Mouse (Mus musculus) heart, postnatal 14 days (tissue): Measurements from ENCODE around the gene Phf19. TPM values are rescaled to one million over a fixed set of nuclear protein-coding genes. Genes with fewer than 3 reads are reported as not detected.

ENCODE experiments used
- total RNA-seq, 2 experiments: library from RNA; stranded (reverse); gene quantifications; 2 replicates each; pipeline ENCODE4 v1.2.3; 2021

The Phf19 gene
- total RNA-seq, 2 experiments from 2014 or later = 1.9 TPM

Other genes with a start within 250 kb of the Phf19 start
- 10 to 100 TPM; 43.8 to 45.4 TPM for gene Gapvd1, start 158.8 kb downstream of the Phf19 start, total RNA-seq
- 100 to 1,000 TPM; 383 to 477 TPM for gene Hspa5, start 142.1 kb downstream of the Phf19 start, total RNA-seq
- gene Rabepk, start 114.1 kb downstream of the Phf19 start, total RNA-seq = 10 to 100 TPM in 1 of 2 experiments, 1 to 10 TPM in 1; 9.3 to 13.1 TPM
- gene Fbxw2, start 87.7 kb downstream of the Phf19 start, total RNA-seq = 10 to 100 TPM; 60.1 to 61.1 TPM
- not detected for gene Gm34653, start 81.0 kb downstream of the Phf19 start, total RNA-seq
- 1 to 10 TPM; 1.1 to 1.2 TPM for gene Cutal, start 39.6 kb downstream of the Phf19 start, total RNA-seq
- 10 to 100 TPM; 15.2 to 16.5 TPM for gene Psmd5, start 39.1 kb downstream of the Phf19 start, total RNA-seq
- 1 to 10 TPM; 1.3 to 1.7 TPM for gene Traf1, start 47.7 kb upstream of the Phf19 start, total RNA-seq
- gene Hc, start 147.4 kb upstream of the Phf19 start, total RNA-seq = not detected
- under 1 TPM; 0.12 to 0.22 TPM for gene AI182371, start 187.5 kb upstream of the Phf19 start, total RNA-seq
- 1 to 10 TPM; 8.7 to 9.2 TPM for gene Cntrl, start 195.5 kb upstream of the Phf19 start, total RNA-seq